Mouse (Mus musculus): ENCODE results near the gene Spo11. TPM values are rescaled to one million over a fixed set of nuclear protein-coding genes. Genes with fewer than 3 reads are reported as not detected.
A peak's percentile ranks its signal among the peaks of the same experiment; 100 is the strongest.

Spo11 gene
- polyA plus RNA-seq, 1 experiment, result 0.70 TPM

DNA sequence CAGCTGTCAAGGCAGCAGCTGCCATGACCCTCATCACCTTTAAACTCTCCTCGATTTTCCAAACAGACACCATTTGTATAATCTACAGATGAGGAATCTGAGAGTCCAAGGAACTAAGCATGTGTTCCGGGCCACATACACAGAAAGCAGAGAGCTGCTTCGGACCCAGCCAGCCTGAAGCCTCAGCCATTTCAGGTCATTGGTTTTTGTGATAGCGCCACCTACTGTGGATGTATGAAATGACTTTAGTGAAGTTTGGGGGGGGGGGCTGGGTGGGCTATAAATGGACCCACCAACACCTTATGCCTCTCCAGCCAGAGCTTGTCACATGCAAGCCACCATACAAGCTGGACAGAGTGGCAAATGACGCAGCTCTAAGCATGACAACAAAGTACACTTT is 28.4 kb upstream of the Spo11 start:
- WGBS, result 30% methylated on average over 5 of the region's 5 CpGs
- no peak overlapping the region for H3K27ac ChIP-seq (ENCODE audit: control insufficient read depth, insufficient read depth, low read depth, low read length, poor library complexity)
- H3K4me1 ChIP-seq (ENCODE audit: control insufficient read depth, insufficient read depth, low read length), result no peaks in the 10 kb centered on the region
- no peak for TF ChIP-seq POLR2A (IDR thresholded peaks at IDR 0.05; ENCODE audit: borderline replicate concordance, control insufficient read depth, low read depth, low read length)
- 0 out of 2 replicates have a peak, but pooled peaks have one; percentile 10 for TF ChIP-seq CTCF (IDR thresholded peaks at IDR 0.05; ENCODE audit: control insufficient read depth, insufficient read depth, low read length)
- H3K4me3 ChIP-seq (replicated peaks; ENCODE audit: control insufficient read depth, low read depth, low read length), result no peak overlapping the region

DNA sequence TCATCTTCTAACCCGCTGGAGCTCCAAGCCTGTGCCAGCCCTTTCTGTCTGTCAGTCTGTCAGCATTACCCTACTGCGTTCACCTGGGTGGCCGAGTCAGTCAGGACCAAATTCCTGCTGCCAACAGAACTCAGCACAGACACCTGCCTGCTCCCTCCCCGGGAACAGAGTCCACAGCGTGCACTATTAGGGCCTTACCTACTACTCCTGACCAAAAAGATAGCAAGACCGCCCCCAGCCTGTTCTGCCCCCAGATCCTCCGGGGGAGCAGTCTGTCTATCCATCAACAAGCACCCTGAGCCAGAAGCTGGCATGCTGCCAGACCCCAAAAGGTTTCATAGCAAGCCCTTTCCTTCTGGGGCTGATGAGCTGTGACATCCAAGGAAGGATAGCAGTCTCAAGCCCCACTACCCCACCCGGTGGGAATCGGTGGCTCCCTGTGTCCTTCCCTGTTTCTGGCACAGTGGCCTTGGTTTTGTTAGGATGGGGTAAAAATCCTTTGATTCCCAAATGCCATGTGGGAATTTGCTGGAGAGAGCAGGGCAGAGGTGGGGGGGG is 27.3 kb upstream of the Spo11 start:
- H3K4me1 ChIP-seq (ENCODE audit: control insufficient read depth, insufficient read depth, low read length), result no peaks in the 10 kb centered on the region
- TF ChIP-seq POLR2A (IDR thresholded peaks at IDR 0.05; ENCODE audit: borderline replicate concordance, control insufficient read depth, low read depth, low read length) (no peak), CTCF (IDR thresholded peaks at IDR 0.05; ENCODE audit: control insufficient read depth, insufficient read depth, low read length) (no peak)
- no peak overlapping the region for H3K4me3 ChIP-seq (replicated peaks; ENCODE audit: control insufficient read depth, low read depth, low read length)
- no peak overlapping the region for H3K27ac ChIP-seq (ENCODE audit: control insufficient read depth, insufficient read depth, low read depth, low read length, poor library complexity)
- WGBS, result 68% methylated on average over 9 of the region's 9 CpGs

DNA sequence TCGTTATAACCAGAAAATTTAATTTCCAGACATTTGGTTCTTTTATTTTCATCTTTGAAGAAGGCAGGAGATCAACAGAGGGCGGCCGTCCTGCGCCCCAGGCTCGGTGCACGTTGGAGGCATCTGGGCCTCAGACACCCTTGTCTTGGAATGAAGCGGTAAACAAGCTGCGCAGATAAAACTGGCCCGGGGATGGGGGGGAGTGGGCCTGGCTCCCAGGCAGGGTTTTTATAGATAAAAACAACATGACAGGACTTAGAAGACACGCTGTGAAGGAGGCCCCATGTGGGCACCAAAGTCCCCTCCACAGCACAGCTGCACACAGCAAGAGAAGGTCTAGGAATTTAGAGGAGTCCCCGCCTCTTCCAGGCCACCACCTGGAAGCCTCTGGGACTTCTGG is 26.8 kb upstream of the Spo11 start:
- 69% methylated on average over 11 of the region's 11 CpGs for WGBS
- Histone ChIP-seq H3K4me3 (replicated peaks; ENCODE audit: control insufficient read depth, low read depth, low read length) (no peak overlapping the region), H3K27ac (ENCODE audit: control insufficient read depth, insufficient read depth, low read depth, low read length, poor library complexity) (no peak overlapping the region), H3K4me1 (ENCODE audit: control insufficient read depth, insufficient read depth, low read length) (no peaks in the 10 kb centered on the region)
- TF ChIP-seq CTCF (IDR thresholded peaks at IDR 0.05; ENCODE audit: control insufficient read depth, insufficient read depth, low read length), result no peak
- no peak for TF ChIP-seq POLR2A (IDR thresholded peaks at IDR 0.05; ENCODE audit: borderline replicate concordance, control insufficient read depth, low read depth, low read length)

DNA sequence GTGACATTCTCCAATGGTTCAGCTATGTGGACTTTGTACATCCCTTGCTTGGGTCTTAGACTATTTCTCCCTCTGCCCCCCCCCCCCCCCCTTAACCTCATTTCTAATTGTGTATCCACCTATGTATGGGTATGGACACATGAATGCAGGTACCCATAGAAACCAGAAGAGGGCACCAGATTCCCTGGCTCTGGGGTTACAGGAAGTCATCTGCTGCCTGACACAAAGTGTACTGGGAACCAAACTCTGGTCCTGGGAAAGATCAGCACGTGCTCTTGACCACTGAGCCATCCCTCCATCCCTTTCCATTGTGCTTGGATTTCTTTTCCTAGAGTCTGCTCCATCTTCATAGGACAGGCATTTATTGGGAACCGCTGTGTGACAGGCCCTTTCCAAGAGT is 25.5 kb upstream of the Spo11 start:
- TF ChIP-seq CTCF (IDR thresholded peaks at IDR 0.05; ENCODE audit: control insufficient read depth, insufficient read depth, low read length) (no peak), POLR2A (IDR thresholded peaks at IDR 0.05; ENCODE audit: borderline replicate concordance, control insufficient read depth, low read depth, low read length) (no peak)
- WGBS, result 69% methylated on average over 2 of the region's 2 CpGs
- Histone ChIP-seq H3K4me1 (ENCODE audit: control insufficient read depth, insufficient read depth, low read length) (no peaks in the 10 kb centered on the region), H3K27ac (ENCODE audit: control insufficient read depth, insufficient read depth, low read depth, low read length, poor library complexity) (no peak overlapping the region), H3K4me3 (replicated peaks; ENCODE audit: control insufficient read depth, low read depth, low read length) (no peak overlapping the region)

DNA sequence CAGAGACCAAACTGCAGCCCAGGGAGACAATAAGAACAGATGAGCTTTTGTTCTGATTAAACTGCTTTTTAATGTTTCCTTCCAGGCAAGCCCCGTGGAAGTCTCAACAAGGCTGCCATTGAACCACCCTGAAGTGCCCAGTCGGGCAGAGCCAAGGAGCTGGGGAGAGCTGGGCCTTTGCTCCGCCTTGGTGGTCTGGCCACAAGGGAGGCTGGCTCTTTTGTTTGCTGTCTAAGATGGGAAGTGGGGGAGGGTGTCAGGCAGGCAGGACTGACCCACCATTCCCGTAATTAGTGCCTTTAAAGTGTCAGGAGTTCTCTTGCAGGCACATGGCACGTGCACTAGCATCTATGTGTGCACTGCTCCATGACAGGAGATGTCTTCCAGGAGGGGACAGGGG is 18.9 kb upstream of the Spo11 start:
- no peak overlapping the region for H3K27ac ChIP-seq (ENCODE audit: control insufficient read depth, insufficient read depth, low read depth, low read length, poor library complexity)
- no peak for TF ChIP-seq CTCF (IDR thresholded peaks at IDR 0.05; ENCODE audit: control insufficient read depth, insufficient read depth, low read length)
- TF ChIP-seq POLR2A (IDR thresholded peaks at IDR 0.05; ENCODE audit: borderline replicate concordance, control insufficient read depth, low read depth, low read length), result no peak

DNA sequence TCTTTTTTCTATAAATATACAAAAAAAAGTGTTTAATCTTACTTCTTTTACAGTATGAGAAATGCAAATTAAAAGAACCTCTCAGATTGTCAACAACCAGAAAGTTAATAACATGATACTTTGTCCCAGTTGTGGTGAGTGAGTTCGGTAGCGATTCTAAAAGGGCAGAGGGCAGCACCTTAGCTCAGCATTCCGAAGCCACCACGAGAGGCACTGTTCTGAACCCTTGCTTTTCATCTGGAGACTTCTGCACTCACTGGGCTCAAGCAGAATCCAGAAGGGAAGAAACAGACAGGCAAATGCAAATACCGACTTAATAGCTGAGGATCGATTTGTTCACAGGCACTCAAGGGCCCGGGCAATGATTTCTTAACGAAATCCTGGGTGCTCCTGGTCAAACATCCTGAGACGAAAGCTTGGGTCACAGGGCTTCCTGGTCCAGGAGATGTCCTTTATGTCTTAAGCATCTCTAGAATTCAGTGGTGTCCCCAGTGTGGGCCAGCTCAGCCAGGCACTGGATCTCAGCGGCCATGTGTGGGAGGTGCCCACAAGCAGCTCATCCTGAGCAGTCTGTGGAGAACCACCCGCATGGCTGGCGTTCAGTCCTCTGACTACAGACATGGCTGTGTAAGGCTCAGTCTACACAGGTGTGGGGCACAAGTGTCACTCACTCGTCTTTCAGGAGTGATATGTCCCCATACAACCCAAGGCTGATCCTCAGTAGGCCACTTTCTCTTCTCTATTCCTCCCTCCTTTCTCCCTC is 18.3 kb upstream of the Spo11 start:
- no peak overlapping the region for H3K27ac ChIP-seq (ENCODE audit: control insufficient read depth, insufficient read depth, low read depth, low read length, poor library complexity)
- TF ChIP-seq POLR2A (IDR thresholded peaks at IDR 0.05; ENCODE audit: borderline replicate concordance, control insufficient read depth, low read depth, low read length) (no peak), CTCF (IDR thresholded peaks at IDR 0.05; ENCODE audit: control insufficient read depth, insufficient read depth, low read length) (no peak)
- no peak overlapping the region for H3K4me3 ChIP-seq (replicated peaks; ENCODE audit: control insufficient read depth, low read depth, low read length)
- WGBS, result 75% methylated on average over 13 of the region's 13 CpGs
- no peaks in the 10 kb centered on the region for H3K4me1 ChIP-seq (ENCODE audit: control insufficient read depth, insufficient read depth, low read length)

More for the DNA sequence above, 18.9 kb upstream of the Spo11 start:
- WGBS, result 39% methylated on average over 5 of the region's 5 CpGs
- no peaks in the 10 kb centered on the region for H3K4me1 ChIP-seq (ENCODE audit: control insufficient read depth, insufficient read depth, low read length)
- H3K4me3 ChIP-seq (replicated peaks; ENCODE audit: control insufficient read depth, low read depth, low read length), result no peak overlapping the region

DNA sequence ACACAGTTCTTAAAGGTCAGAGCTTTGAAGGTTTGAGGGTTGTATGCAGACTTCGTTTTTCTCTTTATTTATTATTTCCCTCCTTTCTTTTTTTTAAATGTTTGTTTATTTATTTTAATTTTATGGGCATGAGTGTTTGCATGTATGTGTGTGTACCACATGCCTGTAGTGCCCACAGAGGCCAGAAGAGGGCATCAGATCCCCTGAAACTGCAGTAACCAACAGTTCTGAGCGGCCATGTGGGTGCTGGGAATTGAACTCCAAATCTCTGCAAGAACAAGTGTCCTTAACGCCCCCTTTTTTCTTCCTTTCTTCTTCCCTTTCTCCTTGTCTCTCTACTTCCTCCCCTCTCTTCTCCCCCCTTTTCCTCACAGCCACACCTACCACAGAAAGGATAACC is 17.1 kb upstream of the Spo11 start:
- WGBS, result 70% methylated on average over 3 of the region's 3 CpGs
- Histone ChIP-seq H3K27ac (ENCODE audit: control insufficient read depth, insufficient read depth, low read depth, low read length, poor library complexity) (no peak overlapping the region), H3K4me3 (replicated peaks; ENCODE audit: control insufficient read depth, low read depth, low read length) (no peak overlapping the region), H3K4me1 (ENCODE audit: control insufficient read depth, insufficient read depth, low read length) (no peaks in the 10 kb centered on the region)
- TF ChIP-seq POLR2A (IDR thresholded peaks at IDR 0.05; ENCODE audit: borderline replicate concordance, control insufficient read depth, low read depth, low read length), result no peak
- no peak for TF ChIP-seq CTCF (IDR thresholded peaks at IDR 0.05; ENCODE audit: control insufficient read depth, insufficient read depth, low read length)

DNA sequence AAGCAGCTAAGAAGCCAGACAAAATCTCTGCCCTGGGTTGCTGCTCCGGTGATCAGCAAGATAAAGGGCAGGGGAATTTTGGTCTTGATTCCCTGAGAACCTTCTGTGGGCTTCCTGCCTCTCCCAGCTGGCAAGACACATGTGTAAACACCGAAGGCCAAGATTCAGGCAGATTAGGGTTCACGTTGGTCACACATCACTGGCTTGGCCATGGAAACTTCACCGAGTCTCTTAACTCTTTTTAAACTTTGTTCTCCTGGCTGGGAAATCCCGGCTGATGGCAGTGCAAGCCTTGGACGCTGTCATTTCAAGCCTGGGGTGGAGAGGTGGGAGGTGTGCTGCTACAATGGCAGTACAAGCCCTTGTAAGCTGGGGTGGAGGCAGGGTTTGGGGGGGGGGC is 16.3 kb upstream of the Spo11 start:
- Histone ChIP-seq H3K4me1 (ENCODE audit: control insufficient read depth, insufficient read depth, low read length) (no peaks in the 10 kb centered on the region), H3K27ac (ENCODE audit: control insufficient read depth, insufficient read depth, low read depth, low read length, poor library complexity) (no peak overlapping the region), H3K4me3 (replicated peaks; ENCODE audit: control insufficient read depth, low read depth, low read length) (no peak overlapping the region)
- WGBS, result 88% methylated on average over 6 of the region's 6 CpGs
- TF ChIP-seq CTCF (IDR thresholded peaks at IDR 0.05; ENCODE audit: control insufficient read depth, insufficient read depth, low read length) (no peak), POLR2A (IDR thresholded peaks at IDR 0.05; ENCODE audit: borderline replicate concordance, control insufficient read depth, low read depth, low read length) (no peak)
